Mouse (Mus musculus) heart, postnatal 0 days (tissue): Measurements from ENCODE around the gene Ankle1.

Experiments
- CTCF ChIP-seq: IDR thresholded peaks from 2 replicates; pipeline ENCODE4 v1.5.1; 2016; ENCODE audit warnings: antibody characterized with exemption, control low read depth, low read depth
- EP300 ChIP-seq: IDR thresholded peaks from 2 replicates; pipeline ENCODE4 v1.6.1; 2016; ENCODE audit warnings: antibody characterized with exemption, low read depth

DNA sequence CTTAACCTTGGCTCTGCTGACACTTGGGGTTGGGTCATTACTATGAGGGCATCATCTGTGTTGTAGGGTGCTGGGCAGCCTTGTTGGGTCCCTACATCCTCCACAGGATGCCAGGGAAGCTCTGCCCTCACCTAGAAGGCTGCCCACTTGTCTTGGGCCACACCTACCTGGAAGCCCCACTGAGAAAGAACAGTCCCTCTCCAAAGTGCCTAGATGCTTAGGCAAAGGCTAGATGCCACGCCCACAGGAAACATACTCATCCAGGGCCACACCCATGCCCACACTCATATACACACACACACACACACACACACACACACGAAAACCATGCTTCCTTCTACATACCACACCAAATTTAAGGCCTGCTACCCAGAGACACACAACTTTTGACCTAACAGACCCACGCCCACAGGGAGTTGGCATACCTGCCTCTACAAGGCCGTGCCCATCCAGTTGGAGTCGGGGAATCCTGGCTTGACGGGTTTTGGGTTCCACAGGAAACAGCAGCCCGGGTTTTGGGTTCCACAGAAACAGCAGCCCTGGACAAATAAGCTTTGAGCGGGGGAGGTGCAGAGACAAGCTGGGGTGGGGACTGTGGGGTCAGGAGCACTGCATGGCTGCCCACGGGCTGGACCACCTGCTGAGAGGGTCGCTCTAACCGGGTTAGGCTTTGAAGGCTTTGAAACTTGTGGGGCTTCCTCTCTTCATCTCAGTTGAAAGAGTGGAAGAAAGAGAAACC lies 5.9 kb downstream of the Ankle1 start:
- TF ChIP-seq CTCF (no peak), EP300 (no peak)
